Mouse (Mus musculus): ENCODE measurements around the gene Gm4767. TPM values are rescaled to one million over a fixed set of nuclear protein-coding genes. Genes with fewer than 3 reads are reported as not detected.
A peak's percentile ranks its signal among the peaks of the same experiment; 100 is the strongest.
"Not testable (repeated sequence)": the region's sequence is repeated elsewhere in the genome, so short reads cannot be mapped to it uniquely, and the experiment has no call there.

The Gm4767 gene
- polyA plus RNA-seq (2016; fragmentation: Nextera tagmentation; extraction: Ambion mirVana): 2.7 and 3.3 TPM in 2 replicates

DNA sequence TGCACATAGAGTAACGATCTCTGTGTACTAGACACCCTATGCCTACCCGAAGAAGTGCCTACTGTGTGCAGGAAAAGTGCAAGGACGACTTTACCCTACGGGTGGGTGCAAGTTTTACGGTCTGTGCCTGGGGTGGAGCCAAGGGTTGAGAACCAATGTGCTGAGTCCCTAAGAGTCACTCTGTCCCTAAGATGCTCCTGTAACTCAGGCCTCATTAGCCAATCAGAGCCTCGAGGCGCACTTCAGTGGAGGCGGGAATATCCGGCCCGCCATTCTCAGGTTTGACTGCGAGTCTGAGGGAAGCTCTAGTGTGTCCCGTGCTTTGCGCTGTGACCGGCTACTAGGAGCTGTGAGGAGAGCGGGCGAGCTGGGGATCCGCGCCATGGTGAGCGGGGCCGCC lies at the start of gene Gm4767:
TSS of gene Gm4767 (plus strand) at position 288 of the 400 bp plus-strand sequence.
- WGBS: 28% methylated on average over 18 of the region's 20 CpGs
- not testable (repeated sequence) for ATAC-seq (ENCODE audit: insufficient number of reproducible peaks, insufficient read depth, low FRiP score, low TSS enrichment); H3K9me3 ChIP-seq; H3K4me3 ChIP-seq; H3K4me2 ChIP-seq (replicated peaks); H3K27ac ChIP-seq; H3K9ac ChIP-seq; H3K36me3 ChIP-seq; H3K4me1 ChIP-seq; H3K27me3 ChIP-seq

GRCm38 (mm10) chr10:81770506-81771403 lies 41.2 kb upstream of the Gm4767 start, which contains the start of gene Gm3055:
Gm3055 (minus strand) TSS chr10:81771161.
- not testable (repeated sequence) for H3K27me3 ChIP-seq; H3K4me2 ChIP-seq (replicated peaks); H3K36me3 ChIP-seq; H3K4me1 ChIP-seq; H3K27ac ChIP-seq; H3K9ac ChIP-seq; H3K4me3 ChIP-seq; H3K9me3 ChIP-seq
- peak; percentile 91 for ATAC-seq (ENCODE audit: insufficient number of reproducible peaks, insufficient read depth, low FRiP score, low TSS enrichment)
- no CpG with 5 or more reads among the region's 43 CpGs for WGBS

GRCm38 (mm10) chr10:81771404-81771777 lies 40.6 kb upstream of the Gm4767 start:
- not testable (repeated sequence) for H3K27me3 ChIP-seq; H3K27ac ChIP-seq; H3K9ac ChIP-seq; H3K4me1 ChIP-seq; H3K4me2 ChIP-seq (replicated peaks); H3K4me3 ChIP-seq; H3K9me3 ChIP-seq; H3K36me3 ChIP-seq; ATAC-seq (ENCODE audit: insufficient number of reproducible peaks, insufficient read depth, low FRiP score, low TSS enrichment)
- no CpG with 5 or more reads among the region's 3 CpGs for WGBS

DNA sequence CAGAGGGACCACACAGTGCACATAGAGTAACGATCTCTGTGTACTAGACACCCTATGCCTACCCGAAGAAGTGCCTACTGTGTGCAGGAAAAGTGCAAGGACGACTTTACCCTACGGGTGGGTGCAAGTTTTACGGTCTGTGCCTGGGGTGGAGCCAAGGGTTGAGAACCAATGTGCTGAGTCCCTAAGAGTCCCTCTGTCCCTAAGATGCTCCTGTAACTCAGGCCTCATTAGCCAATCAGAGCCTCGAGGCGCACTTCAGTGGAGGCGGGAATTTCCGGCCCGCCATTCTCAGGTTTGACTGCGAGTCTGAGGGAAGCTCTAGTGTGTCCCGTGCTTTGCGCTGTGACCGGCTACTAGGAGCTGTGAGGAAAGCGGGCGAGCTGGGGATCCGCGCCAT lies 34.2 kb downstream of the Gm4767 start:
- H3K4me1 ChIP-seq; ATAC-seq (ENCODE audit: insufficient number of reproducible peaks, insufficient read depth, low FRiP score, low TSS enrichment); H3K9me3 ChIP-seq; H3K4me3 ChIP-seq; H3K36me3 ChIP-seq; H3K4me2 ChIP-seq (replicated peaks); H3K9ac ChIP-seq; H3K27me3 ChIP-seq; H3K27ac ChIP-seq: not testable (repeated sequence)
- no CpG with 5 or more reads among the region's 18 CpGs for WGBS

GRCm38 (mm10) chr10:81863409-81864407 lies 51.7 kb downstream of the Gm4767 start, which contains the start of gene Gm32687:
Gm32687 (plus strand) TSS chr10:81863934.
- not testable (repeated sequence) for H3K27me3 ChIP-seq; H3K36me3 ChIP-seq; H3K4me1 ChIP-seq; H3K4me2 ChIP-seq (replicated peaks); H3K27ac ChIP-seq; H3K9me3 ChIP-seq; H3K4me3 ChIP-seq; H3K9ac ChIP-seq
- peak; percentile 100 for ATAC-seq (ENCODE audit: insufficient number of reproducible peaks, insufficient read depth, low FRiP score, low TSS enrichment)
- WGBS: 35% methylated on average over 4 of the region's 49 CpGs

Other genes with a start within 250 kb of the Gm4767 start
- 59.2 and 71.1 TPM in 2 replicates for gene Tle2, start 237.6 kb upstream of the Gm4767 start, polyA plus RNA-seq (2016; fragmentation: Nextera tagmentation; extraction: Ambion mirVana)
- 14.4 and 16.2 TPM in 2 replicates for gene Tle6, start 211.1 kb upstream of the Gm4767 start, polyA plus RNA-seq (2016; fragmentation: Nextera tagmentation; extraction: Ambion mirVana)
- gene BC025920, start 205.9 kb upstream of the Gm4767 start, polyA plus RNA-seq (2016; fragmentation: Nextera tagmentation; extraction: Ambion mirVana): 1.6 and 1.7 TPM in 2 replicates
- 55.1 and 55.5 TPM in 2 replicates for gene Sirt6, start 184.4 kb upstream of the Gm4767 start, polyA plus RNA-seq (2016; fragmentation: Nextera tagmentation; extraction: Ambion mirVana)
- 12.2 and 13.5 TPM in 2 replicates for gene Ankrd24, start 183.6 kb upstream of the Gm4767 start, polyA plus RNA-seq (2016; fragmentation: Nextera tagmentation; extraction: Ambion mirVana)
- 6.1 and 6.3 TPM in 2 replicates for gene Gm10778, start 163.1 kb upstream of the Gm4767 start, polyA plus RNA-seq (2016; fragmentation: Nextera tagmentation; extraction: Ambion mirVana)
- 16.5 and 17.9 TPM in 2 replicates for gene Zfp433, start 107.4 kb upstream of the Gm4767 start, polyA plus RNA-seq (2016; fragmentation: Nextera tagmentation; extraction: Ambion mirVana)
- 14.7 and 15.3 TPM in 2 replicates for gene Gm3055, start 41.0 kb upstream of the Gm4767 start, polyA plus RNA-seq (2016; fragmentation: Nextera tagmentation; extraction: Ambion mirVana)
- 10.5 and 12.0 TPM in 2 replicates for gene Gm32687, start 51.7 kb downstream of the Gm4767 start, polyA plus RNA-seq (2016; fragmentation: Nextera tagmentation; extraction: Ambion mirVana)
- 4.0 and 4.3 TPM in 2 replicates for gene Zfp781, start 118.3 kb downstream of the Gm4767 start, polyA plus RNA-seq (2016; fragmentation: Nextera tagmentation; extraction: Ambion mirVana)
- gene Zfp873, start 235.9 kb downstream of the Gm4767 start, polyA plus RNA-seq (2016; fragmentation: Nextera tagmentation; extraction: Ambion mirVana): 17.5 TPM in 2 replicates

All from embryonic facial prominence, embryonic 12.5 days (tissue).